Mouse (Mus musculus) intestine, embryonic 14.5 days (tissue): ENCODE data around the gene Ly6g5b. TPM values are rescaled to one million over a fixed set of nuclear protein-coding genes. Genes with fewer than 3 reads are reported as not detected.
"Not testable (repeated sequence)": the region's sequence is repeated elsewhere in the genome, so short reads cannot be mapped to it uniquely, and the experiment has no call there.

Experiments
- ATAC-seq: fragments of 200-750 bp; cut with Nextera tagmentation; replicated peaks from 2 replicates; pipeline ENCODE4 v1.8.0; 2017; ENCODE audit warnings: low read depth, moderate number of reproducible peaks, moderate TSS enrichment, moderate library complexity; ENCODE audit not compliant: low FRiP score, low TSS enrichment
- DNase-seq: peaks from one replicate; pipeline ENCODE4 v3.0.0-alpha.2; 2018; ENCODE audit warnings: low spot score
- H3K27ac ChIP-seq: fragments of 300-500 bp; sonication (generic); 2 replicates; pipeline ENCODE4 v1.5.1; 2014; ENCODE audit warnings: low read depth, mild to moderate bottlenecking, control low read depth
- H3K27me3 ChIP-seq: fragments of 300-500 bp; sonication (generic); replicated peaks from 2 replicates; pipeline ENCODE4 v1.6.1; 2014; ENCODE audit warnings: low read length, control low read depth; ENCODE audit not compliant: control insufficient read depth, insufficient read depth
- H3K36me3 ChIP-seq: fragments of 300-500 bp; sonication (generic); 2 replicates; pipeline ENCODE4 v1.6.1; 2014; ENCODE audit warnings: low read length, control low read depth; ENCODE audit not compliant: control insufficient read depth, insufficient read depth
- H3K4me1 ChIP-seq: fragments of 300-500 bp; sonication (generic); replicated peaks from 2 replicates; pipeline ENCODE4 v1.6.1; 2014; ENCODE audit warnings: low read length, control low read depth, mixed read lengths; ENCODE audit not compliant: control insufficient read depth, insufficient read depth
- H3K4me2 ChIP-seq: fragments of 300-500 bp; sonication (generic); 2 replicates; pipeline ENCODE4 v1.6.1; 2014; ENCODE audit warnings: low read length
- H3K4me3 ChIP-seq: fragments of 300-500 bp; sonication (generic); 2 replicates; pipeline ENCODE4 v1.5.1; 2014; ENCODE audit warnings: low read depth, low read length, control low read depth, mixed read lengths
- H3K9ac ChIP-seq: fragments of 300-500 bp; sonication (generic); 2 replicates; pipeline ENCODE4 v1.6.1; 2014; ENCODE audit warnings: mild to moderate bottlenecking, low read length
- H3K9me3 ChIP-seq: fragments of 300-500 bp; sonication (generic); 2 replicates; pipeline ENCODE4 v1.6.1; 2016; ENCODE audit warnings: low read length, control low read depth; ENCODE audit not compliant: control insufficient read depth
- WGBS: fragments of 180-500 bp; shearing (Covaris S2); extraction: QIAGEN DNeasy Blood & Tissue Kit; methylation state at CpG from one replicate; pipeline ENCODE4 v1.1.7; 2014; 5-methylcytosine and 5-hydroxymethylcytosine counted together
- polyA plus RNA-seq: library from polyadenylated mRNA; unstranded; fragments of >200 nt; fragmentation: Nextera tagmentation; extraction: Ambion mirVana; gene quantifications from 2 replicates; pipeline ENCODE4 v1.2.1, GENCODE M21; 2014

The Ly6g5b gene
- polyA plus RNA-seq, 1 experiment from 2014 or later = 0.64 TPM

DNA sequence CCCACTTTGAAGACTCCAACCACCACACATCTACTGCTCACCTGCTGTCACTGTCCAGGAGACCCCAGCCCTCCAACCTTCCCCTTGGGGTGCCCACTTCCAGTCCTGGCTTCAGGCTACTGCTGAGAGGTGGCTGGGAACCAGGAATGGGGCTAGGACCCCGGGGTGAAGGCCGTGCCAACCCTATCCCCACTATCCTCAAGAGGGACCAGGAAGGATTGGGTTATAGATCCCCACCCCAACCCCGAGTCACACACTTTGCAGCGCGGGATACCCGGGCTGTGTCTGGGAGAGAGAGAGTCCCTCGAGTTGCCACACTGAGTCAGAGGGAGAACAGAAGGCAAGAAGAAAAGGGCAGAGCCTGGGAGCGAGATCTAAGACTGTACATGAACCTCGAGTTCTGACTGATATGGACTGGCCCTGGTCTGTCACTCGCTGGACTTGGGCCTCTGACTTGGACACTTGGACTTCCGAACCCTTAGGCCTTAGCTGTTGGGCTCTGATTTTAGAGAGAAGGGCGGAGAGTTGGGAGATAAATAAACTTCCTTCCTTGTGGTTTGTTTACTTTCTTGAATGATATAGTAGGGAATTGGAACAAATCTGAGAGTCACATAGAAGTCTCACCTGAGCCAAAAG is 9.2 kb upstream of the Ly6g5b start:
- DNase-seq, ATAC-seq, H3K27me3 ChIP-seq, H3K9ac ChIP-seq, H3K9me3 ChIP-seq, H3K27ac ChIP-seq, H3K4me3 ChIP-seq, H3K4me2 ChIP-seq: not testable (repeated sequence)
- Histone ChIP-seq H3K4me1 (peaks cover 33% of the 10 kb centered on the region), H3K36me3 (peaks cover 28% of the 10 kb centered on the region)
- 92% methylated on average over 12 of the region's 12 CpGs for WGBS

DNA sequence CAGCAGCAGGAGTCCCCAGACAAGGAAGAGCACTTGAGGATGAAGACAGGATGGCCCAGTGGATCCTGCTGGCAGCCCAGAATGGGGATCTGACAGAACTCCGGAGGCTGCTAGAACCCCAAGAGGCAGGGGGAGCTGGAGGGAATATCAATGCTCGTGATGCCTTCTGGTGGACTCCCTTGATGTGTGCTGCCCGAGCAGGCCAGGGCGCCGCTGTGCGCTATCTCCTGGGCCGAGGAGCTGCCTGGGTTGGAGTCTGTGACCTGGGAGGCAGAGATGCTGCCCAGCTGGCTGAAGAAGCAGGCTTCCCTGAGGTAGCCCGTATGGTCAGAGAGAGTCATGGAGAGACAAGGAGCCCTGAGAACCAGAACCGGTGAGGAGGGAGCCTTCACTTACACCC is 8.1 kb upstream of the Ly6g5b start:
- H3K9ac ChIP-seq, ATAC-seq, H3K9me3 ChIP-seq, H3K4me2 ChIP-seq, H3K27ac ChIP-seq, H3K27me3 ChIP-seq, DNase-seq, H3K4me3 ChIP-seq: not testable (repeated sequence)
- 90% methylated on average over 9 of the region's 9 CpGs for WGBS
- Histone ChIP-seq H3K4me1 (peaks cover 33% of the 10 kb centered on the region), H3K36me3 (peaks cover 39% of the 10 kb centered on the region)

DNA sequence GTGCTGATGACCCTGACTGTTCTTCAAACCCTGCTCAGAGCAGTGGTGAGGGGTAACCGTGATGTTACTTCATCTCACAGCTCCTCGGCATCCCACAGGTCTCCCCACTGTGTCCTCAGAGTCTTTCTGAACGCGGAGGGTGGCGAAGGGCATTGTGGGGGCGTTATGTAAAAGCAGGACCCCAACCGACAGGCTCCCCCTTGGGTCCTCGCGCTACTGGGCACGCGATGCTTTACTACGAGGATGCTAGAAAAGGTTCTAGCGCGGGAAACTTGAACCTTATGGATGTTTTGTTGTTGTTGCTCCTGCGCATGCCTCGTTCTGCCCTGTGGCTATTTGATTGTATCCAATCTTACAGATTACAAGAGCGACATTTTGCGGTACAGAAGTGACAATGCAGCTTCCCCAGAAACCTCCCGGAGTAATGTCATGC is 6.7 kb upstream of the Ly6g5b start, which contains the start of gene Csnk2b:
Csnk2b (minus strand) TSS at position 183 of the 433 bp plus-strand sequence.
- Histone ChIP-seq H3K27ac (peak within 1 kb of the TSS; percentile 88), H3K36me3 (peaks cover 44% of the 10 kb centered on the region), H3K9me3 (no peaks in the 10 kb centered on the region), H3K9ac (peak within 1 kb of the TSS; percentile 85), H3K4me3 (peak within 1 kb of the TSS; percentile 99), H3K4me2 (peak within 1 kb of the TSS; percentile 93), H3K27me3 (no peaks in the 10 kb centered on the region), H3K4me1 (peaks cover 30% of the 10 kb centered on the region)
- WGBS = under 1% methylated on average over 19 of the region's 19 CpGs
- peak; percentile 15 for ATAC-seq
- no peak for DNase-seq

DNA sequence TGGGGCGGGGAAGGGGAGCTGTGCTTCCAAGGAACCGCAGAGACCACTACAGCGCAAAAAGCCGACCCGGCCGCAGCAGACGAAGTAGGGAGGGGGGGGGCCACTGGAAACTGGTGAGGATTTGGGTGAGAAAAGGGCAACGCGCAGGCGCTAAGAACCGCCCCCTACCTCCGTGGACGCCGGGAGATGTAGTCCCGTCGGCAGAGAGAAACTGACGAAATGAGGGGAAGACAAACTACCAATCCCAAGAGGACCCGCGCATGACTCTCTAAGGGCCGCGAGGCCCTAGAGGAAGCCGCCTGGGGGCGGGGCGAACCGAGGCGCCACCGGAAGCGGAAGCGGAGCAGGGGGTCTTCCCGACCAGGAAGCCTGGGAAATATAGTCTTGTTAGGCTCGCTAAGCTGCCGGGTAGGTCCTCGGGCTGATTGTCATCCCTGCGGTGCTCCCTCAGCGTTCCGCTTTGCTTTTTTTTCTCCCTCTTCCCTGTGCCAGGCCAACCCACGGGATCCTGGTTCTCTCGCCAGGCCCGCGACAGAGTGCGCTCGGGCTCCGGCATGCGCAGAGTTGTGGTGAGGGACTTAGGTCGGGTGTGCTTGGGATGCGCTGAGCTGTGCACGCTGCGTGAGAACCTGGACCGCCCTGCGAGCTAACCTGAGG is 6.0 kb upstream of the Ly6g5b start, which contains the start of gene Gpank1:
Gpank1 (plus strand) TSS at position 313 of the 657 bp plus-strand sequence.
- WGBS = under 1% methylated on average over 50 of the region's 50 CpGs
- Histone ChIP-seq H3K9ac (peak within 1 kb of the TSS; percentile 85), H3K4me1 (peaks cover 27% of the 10 kb centered on the region), H3K4me3 (peak within 1 kb of the TSS; percentile 99), H3K36me3 (peaks cover 48% of the 10 kb centered on the region), H3K4me2 (peak within 1 kb of the TSS; percentile 93), H3K27me3 (no peaks in the 10 kb centered on the region), H3K9me3 (no peaks in the 10 kb centered on the region), H3K27ac (peak within 1 kb of the TSS; percentile 88)
- ATAC-seq (peak; percentile 92), DNase-seq (peak; percentile 94)

DNA sequence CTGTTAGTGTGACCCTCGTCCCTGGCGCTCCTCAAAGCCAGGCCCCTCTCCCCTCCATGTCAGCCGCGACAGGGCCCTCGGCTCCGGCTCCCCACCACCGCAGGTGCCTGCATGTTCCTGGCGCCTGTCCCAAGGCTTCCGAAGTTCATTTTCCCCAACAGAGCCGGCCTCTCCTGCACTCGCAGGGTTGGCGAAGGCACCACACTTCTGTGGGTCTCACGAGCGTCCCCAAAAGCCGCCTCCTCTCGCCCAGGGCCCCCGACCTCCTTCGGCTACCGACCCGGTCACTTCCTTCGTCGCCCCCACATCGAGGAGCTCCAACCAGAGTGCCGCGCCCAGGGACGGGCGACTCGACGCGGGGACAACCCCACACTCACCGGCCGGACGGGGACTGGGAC is 5.5 kb upstream of the Ly6g5b start:
- Histone ChIP-seq H3K4me1 (peaks cover 27% of the 10 kb centered on the region), H3K9ac (peak overlapping the region; percentile 85), H3K9me3 (no peaks in the 10 kb centered on the region), H3K27me3 (no peaks in the 10 kb centered on the region), H3K4me2 (peak overlapping the region; percentile 93), H3K27ac (peak overlapping the region; percentile 88; the same call in 1 of the 2 replicates), H3K4me3 (peak overlapping the region; percentile 99), H3K36me3 (peaks cover 53% of the 10 kb centered on the region)
- DNase-seq (peak; percentile 64), ATAC-seq (no peak; the same call in 1 of the 2 replicates)
- WGBS = 0% methylated on average over 33 of the region's 33 CpGs

DNA sequence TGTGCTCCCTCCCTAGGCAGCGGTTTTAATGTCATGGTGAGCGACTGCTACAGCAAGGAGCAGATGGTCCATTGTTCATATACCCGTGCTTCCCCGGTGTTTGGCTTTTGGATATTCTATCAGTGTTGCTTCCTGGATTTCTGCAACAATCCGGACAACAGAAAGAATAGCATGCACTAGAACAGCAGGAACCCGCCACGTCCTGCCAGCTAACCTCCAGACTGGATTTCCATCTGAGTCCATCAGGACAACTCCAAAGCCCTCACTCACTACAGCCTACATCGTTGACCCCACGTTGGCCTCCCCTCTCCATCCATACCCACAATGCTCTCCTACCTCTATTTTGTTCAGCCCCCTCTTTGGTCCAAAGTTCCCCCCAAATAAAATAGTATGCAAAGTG is 3.5 kb downstream of the Ly6g5b start:
- no peak overlapping the region for H3K9ac ChIP-seq
- no peaks in the 10 kb centered on the region for H3K9me3 ChIP-seq
- no peak overlapping the region for H3K4me2 ChIP-seq
- no peaks in the 10 kb centered on the region for H3K27me3 ChIP-seq
- DNase-seq (no peak), ATAC-seq (no peak)
- H3K4me3 ChIP-seq = no peak overlapping the region
- no peak overlapping the region for H3K27ac ChIP-seq
- WGBS = 76% methylated on average over 9 of the region's 9 CpGs
- no peaks in the 10 kb centered on the region for H3K4me1 ChIP-seq
- peaks cover 25% of the 10 kb centered on the region for H3K36me3 ChIP-seq

DNA sequence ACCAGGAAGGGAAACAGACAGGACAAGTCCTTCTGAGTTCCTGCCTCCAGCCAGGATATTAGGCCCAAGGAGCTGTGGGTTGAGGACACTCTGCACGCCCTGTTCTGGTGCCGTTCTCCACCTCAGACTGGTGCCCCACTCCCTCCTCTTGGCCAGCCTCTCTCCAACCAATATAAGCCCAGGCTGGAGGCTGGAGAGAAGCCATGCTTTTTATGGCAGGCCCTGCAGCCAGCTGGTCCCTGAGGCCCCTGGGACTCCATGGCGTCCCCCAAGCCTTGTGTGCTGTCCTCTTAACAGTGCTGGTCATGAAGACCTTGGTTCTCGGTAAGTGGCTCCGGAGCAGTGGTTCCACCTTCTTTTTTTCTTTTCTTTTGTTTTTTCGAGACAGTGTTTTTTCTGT is 7.1 kb downstream of the Ly6g5b start, which contains the start of gene Ly6g5c:
Ly6g5c (plus strand) TSS at position 183 of the 400 bp plus-strand sequence.
- no peak for DNase-seq
- WGBS = 79% methylated on average over 6 of the region's 6 CpGs

DNA sequence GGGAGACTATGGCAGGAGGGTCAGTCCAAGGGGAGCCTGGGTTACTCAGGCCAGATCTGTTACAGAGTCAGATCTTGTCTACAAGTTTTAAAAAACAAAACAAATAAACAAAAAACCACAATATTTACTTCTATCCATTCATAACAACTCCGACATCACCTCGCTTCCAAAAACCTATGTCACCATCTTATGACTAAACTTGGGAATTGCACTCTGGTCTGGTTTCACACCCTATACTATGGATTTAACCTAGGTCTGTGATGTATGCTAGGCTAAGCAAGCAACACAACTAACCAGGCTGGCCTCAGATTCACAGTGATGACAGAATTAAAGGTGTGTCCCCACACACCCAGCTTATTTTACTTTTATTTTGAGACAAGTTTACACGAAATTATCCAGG is 8.7 kb downstream of the Ly6g5b start:
- 63% methylated on average over 3 of the region's 3 CpGs for WGBS
- H3K4me1 ChIP-seq = peaks cover 5% of the 10 kb centered on the region
- ATAC-seq (no peak), DNase-seq (no peak)
- no peak overlapping the region for H3K27ac ChIP-seq
- H3K4me2 ChIP-seq = no peak overlapping the region
- H3K27me3 ChIP-seq = no peaks in the 10 kb centered on the region
- H3K9me3 ChIP-seq = no peaks in the 10 kb centered on the region
- peaks cover 20% of the 10 kb centered on the region for H3K36me3 ChIP-seq
- H3K4me3 ChIP-seq = no peak overlapping the region
- no peak overlapping the region for H3K9ac ChIP-seq

More for the DNA sequence above, 7.1 kb downstream of the Ly6g5b start, which contains the start of gene Ly6g5c:
- ATAC-seq = no peak
- H3K27ac ChIP-seq = no peak within 1 kb of the TSS
- H3K4me1 ChIP-seq = peaks cover 1% of the 10 kb centered on the region; the same call in 1 of the 2 replicates
- H3K9ac ChIP-seq = no peak within 1 kb of the TSS
- no peak within 1 kb of the TSS for H3K4me2 ChIP-seq
- H3K9me3 ChIP-seq = no peaks in the 10 kb centered on the region
- H3K4me3 ChIP-seq = no peak within 1 kb of the TSS
- no peaks in the 10 kb centered on the region for H3K27me3 ChIP-seq
- H3K36me3 ChIP-seq = peaks cover 4% of the 10 kb centered on the region
